Mouse (Mus musculus) heart, postnatal 10 days (tissue): ENCODE results near the gene Fancc. TPM values are rescaled to one million over a fixed set of nuclear protein-coding genes. Genes with fewer than 3 reads are reported as not detected.
"Not testable (repeated sequence)": the region's sequence is repeated elsewhere in the genome, so short reads cannot be mapped to it uniquely, and the experiment has no call there.

ENCODE experiments used
- DNase-seq, 2 experiments: peaks; one replicate each; pipeline ENCODE4 v3.0.0; 2021
- intact Hi-C: fragments of 180-260 bp; cut with DNase I; formaldehyde crosslinking; loops from one replicate; pipeline ENCODE4 v1.15.1; 2025
- total RNA-seq, 2 experiments: library from RNA; stranded (reverse); gene quantifications; 2 replicates each; pipeline ENCODE4 v1.2.3; 2021

Fancc gene
- total RNA-seq, 2 experiments from 2014 or later: 7.4 to 9.6 TPM

DNA sequence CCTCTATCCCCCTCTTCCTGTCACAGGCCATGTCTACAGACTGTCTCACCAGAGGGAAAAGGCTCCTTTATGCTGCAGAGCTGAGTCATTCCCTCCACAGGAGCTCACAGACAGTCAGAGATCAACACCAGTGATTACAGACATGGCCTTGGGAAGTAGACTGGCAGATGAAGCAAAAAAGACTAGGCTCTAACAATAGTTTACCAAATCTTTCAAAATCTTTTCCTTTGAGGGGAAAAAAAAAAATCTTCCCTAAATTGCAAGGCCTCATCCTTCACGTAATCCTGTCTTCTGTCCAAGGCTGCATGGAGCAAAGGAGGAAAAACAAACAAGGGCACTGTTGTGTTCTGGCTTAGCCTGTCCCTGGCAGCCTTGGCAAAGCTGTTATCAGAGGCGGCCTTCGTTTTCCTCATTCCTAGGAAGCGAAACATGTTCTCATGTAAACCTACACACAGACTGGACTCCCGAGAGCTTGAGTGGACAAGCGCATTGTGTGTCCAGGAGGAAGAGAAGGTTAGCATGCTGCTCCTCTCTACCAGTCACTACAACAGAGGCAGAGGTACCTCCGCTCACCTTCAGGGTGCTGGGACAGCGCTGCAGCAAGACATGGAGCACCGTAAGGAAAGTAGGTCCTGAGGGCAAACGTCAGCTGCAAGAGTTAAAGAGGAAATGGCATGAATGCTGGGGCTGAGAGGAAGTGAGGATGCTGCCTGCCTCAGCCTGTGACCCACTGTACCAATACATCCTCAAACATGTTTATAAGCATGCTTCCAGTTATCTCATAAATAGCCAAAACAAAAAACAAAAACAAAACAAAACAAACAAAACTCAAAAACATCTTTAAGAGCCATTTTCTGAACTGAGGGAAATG lies 171.9 kb downstream of the Fancc start:
- intact Hi-C loops: no loop called here
- DNase-seq: no peak

DNA sequence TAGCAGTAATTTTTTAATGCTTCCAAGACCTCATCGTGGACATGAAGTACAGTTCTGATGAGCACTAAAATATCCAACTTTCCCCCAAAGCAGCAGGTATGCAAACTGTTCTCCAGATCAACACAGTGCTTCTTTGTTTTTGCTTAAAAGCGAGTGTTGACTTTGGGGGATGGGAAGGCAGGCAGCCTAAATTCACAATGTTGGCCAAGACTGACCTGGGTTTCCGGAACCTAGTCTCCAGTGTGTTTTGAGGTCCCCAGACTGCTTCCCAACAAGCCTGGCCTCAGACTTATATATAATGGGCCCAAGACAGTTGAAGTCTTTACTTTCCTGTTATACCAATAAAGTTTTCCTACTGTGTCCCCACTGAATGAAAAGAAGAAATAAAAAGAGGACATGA lies 172.8 kb downstream of the Fancc start:
- intact Hi-C loops: no loop called here
- no peak for DNase-seq

DNA sequence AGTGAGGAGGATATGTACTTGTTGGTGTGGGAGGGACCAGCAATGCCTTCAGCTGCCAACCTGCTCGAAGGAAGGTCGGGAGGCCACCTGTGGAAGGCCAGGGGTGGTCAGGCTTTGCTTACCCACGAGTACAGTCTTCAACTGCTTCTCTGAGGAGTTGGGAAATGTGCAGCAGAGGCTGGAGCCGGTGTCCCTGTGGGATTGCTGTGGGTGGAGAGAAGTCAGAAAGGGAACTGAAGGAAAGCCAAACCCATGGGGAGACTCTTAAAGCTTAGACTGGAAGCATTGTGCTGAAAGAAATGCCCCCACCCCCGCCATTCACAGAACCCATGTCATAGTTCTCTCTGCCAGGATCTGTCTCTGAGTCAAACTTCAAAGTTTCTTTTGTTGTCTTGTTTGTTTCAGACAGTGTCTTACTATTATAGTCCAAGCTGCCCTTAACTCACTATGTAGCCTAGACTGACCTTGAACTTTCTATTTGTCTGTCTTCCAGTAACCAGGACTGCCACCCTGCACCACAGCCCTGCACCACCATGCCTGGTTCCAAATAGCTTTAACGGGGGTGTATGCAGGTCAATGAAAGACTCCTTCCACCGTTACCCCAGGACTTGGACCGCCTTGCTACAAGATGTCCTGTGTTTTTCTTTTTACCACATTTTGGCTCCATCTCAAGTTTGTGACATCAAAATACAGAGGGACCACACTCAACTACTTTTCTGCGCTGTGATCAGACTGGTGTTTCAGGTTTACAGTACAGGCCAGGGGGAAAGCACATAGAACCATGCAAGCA lies 173.6 kb downstream of the Fancc start:
- peak in 1 of 2 experiments; percentile 55 for DNase-seq
- intact Hi-C loops: loop anchor here (2.0 kb wide), 1 partner anchor 29 kb away; no protein-coding TSS in a partner anchor

DNA sequence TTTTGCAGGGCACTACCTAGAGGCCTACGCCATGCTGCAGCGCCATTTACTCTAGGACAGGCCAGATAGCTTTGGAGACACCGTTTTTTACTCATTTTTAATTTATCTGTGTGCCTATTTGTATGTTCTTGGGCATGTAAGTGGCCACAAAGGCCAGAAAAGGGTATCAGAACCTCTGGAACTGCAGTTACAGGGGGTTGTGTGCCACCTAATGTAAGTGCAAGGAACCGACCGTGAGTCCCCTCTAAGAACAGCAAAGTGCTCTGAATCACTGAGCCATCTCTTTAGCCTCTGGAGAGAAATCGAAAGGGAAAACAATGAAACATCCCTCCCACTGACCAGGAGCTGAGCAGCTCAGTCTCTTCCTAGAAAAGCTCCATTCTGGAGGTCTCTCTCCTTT lies 174.3 kb downstream of the Fancc start:
- DNase-seq: no peak
- intact Hi-C loops: loop anchor here (2.0 kb wide), 1 partner anchor 28 kb away; no protein-coding TSS in a partner anchor

DNA sequence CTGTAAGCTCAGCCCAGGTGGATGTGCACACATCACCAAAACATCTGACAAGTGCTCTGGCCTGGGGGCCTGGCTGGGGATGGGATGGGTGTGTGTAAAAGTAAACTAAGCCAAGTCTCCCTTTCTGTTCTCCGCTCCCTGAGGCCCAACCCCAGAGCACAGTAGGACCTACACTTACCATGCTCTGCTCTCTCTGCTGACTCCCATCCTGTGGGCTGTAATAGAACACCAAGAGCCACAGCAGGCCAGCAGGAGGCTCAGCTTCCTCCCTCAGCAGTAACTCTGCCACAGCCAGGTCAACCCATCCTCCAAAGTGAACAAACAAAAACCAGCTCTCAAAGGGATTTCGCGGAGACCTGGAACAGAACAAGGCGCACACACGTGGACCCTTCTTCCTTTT lies 175.4 kb downstream of the Fancc start:
- intact Hi-C loops: loop anchor here (2.0 kb wide), 1 partner anchor 27 kb away; no protein-coding TSS in a partner anchor
- DNase-seq: no peak

DNA sequence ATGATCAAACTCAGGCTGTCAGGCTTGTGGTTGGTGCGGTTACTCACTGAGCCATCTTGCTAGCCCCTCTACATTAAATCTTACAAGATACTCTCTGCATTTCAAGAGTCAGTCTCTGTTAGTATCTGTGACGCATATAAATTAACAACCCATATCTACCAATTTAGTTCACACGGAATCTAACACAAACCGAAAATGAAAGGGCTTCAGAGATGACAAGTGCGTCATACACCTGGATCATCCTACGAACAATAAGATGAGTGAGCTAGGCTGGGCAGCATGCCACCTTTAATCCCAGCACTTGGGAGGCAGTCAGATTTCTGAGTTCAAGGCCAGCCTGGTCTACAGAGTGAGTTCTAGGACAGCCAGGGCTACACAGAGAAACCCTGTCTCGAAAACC lies 177.3 kb downstream of the Fancc start:
- no peak for DNase-seq
- intact Hi-C loops: no loop called here

DNA sequence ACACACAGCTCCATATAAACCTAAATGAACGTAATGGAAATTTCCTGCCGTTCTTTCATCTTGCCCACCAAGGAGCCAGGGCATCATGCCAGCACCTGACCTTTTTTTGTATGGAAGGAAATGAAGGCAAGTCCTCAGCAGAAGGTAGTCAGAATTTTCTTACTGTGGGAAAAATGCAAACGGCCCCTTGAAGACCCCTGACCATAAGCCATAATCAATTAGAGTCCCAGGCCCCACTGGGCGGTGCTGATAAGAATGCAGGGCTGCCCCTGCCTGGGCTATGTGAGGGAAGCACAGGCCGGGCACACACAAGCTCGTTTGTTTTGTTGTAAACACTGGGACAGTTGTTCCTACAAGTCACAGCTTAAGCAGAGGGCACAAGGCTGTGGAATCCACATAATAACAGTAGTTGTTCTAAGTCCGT lies 179.4 kb downstream of the Fancc start:
- no peak for DNase-seq
- intact Hi-C loops: no loop called here

DNA sequence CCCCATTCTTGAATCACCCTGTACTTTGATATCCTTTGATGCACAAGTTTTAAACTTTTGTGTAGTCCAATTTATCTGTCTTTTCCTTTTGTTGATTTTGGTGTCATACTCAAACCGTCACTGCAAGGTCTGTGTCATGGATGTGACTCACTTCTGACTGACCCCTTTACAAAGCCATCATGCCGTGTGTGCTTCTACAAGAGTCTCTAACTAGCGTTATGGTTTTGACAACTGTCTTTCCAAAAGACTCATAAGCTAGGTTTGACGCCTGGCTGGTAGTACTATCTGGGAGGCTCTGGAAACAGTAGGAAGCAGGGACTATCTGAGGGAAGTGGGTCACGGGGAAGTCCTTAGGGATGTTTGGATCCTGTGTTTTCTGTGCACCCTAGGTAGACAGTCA lies 180.7 kb downstream of the Fancc start:
- no peak for DNase-seq
- intact Hi-C loops: no loop called here

DNA sequence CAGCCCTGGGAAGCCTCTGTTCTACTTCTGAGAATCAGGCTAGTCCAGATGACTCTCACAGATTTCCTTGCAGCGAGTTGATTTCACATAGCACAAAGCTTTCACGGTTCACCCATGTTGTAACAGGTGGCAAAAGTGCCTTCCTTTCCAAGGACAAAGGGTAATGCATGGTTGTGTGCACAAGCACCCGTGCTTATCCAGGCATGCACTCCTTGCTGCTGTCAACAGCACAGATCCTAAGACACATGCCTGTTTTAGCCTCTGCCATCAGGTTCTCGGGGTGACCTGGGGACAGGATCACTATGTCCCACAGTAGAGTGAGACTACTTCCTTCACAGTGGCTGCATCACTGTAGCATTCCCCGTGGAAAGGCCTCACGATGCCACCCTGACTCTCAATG lies 181.3 kb downstream of the Fancc start:
- intact Hi-C loops: no loop called here
- peak; percentile 52 to 56 for DNase-seq

DNA sequence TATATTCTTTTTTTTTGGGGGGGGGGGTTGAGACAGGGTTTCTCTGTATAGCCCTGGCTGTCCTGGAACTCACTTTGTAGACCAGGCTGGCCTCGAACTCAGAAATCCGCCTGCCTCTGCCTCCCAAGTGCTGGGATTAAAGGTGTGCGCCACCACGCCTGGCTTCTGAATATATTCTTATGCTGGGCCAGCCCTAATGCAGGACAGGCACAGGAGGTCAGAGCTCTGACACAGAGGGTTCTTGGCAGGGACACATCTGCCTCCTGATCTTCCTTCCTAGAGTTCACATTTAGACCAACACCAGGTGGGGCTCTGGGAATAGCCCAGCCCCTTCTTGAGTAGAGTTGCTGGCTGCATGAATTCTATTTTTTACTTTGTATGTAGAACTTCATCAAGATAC lies 182.0 kb downstream of the Fancc start:
- intact Hi-C loops, DNase-seq: not testable (repeated sequence)

DNA sequence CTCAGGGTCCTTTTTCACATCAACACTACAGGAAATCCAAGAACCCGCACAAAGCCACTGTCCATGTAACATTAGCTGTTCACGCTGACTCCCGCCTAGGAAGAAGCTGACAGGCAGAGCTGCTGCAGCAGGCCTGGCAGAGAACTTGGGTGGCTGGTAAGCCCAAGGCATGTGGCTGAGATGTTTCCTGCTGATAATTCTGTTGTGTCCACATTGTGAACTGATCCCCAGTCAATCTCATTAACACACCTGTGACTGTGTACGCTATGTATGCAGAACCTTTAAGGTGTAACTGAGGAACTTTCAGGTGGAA lies 182.5 kb downstream of the Fancc start:
- intact Hi-C loops: no loop called here
- no peak for DNase-seq

DNA sequence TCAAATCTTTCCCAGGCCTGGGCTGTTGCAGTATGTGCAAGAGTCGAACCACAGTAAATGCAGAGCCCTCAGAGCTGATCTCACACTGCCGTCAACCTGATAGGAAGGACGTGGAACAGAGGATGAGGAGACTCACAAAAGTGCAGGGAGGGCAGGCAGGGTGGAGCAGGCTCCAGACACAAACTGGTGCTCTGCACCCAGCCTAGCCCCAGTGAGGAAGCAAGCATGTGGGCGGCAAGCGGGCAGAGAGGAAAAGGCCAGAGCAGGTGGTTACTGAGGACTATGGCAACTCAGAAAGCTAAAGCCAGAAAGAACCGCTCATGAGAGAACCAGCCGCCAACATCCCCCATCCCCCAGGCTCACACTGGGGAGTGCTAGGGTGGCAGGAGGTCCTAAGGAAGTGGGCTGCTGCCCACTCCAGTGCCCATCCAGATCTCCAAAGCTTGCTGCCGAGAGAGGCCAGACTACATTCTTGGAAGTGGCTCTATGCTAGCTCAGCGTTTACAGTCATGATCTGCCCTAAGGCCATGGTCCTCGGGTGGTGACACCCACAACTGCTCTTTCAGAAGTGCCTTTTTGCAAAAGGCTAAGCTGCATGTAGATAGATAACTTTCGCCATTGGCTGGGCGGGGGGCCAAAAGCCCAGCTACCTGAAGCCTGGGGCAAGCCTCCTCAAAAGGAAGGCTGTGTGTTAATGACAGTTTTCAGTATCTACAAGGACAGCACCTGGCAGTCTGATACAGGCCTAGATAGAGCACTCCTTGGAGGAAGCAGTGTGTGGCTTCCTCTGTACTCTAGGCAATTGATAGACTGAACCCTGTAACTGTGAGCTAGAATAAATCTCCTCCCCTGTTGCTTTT lies 183.1 kb downstream of the Fancc start:
- intact Hi-C loops: no loop called here
- no peak for DNase-seq

DNA sequence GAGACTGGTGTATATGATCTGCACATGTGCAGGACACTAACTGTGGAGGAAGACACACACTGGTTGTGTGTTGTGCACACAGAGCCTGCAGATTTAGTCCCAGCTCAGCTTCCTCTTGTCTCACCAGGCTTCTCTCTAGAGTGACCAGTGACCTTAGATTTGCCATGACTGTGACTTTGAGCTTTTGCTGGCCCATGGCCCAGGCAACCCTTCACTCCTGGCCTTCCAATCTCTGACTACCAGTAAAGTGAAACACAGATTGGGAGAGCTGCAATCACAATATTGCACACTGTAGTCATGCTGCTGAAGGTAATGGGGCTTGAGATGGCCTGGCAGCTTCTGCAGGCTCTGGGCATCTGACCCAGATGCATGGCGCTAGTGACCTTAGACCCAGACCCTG lies 183.8 kb downstream of the Fancc start:
- peak; percentile 80 for DNase-seq
- intact Hi-C loops: no loop called here

DNA sequence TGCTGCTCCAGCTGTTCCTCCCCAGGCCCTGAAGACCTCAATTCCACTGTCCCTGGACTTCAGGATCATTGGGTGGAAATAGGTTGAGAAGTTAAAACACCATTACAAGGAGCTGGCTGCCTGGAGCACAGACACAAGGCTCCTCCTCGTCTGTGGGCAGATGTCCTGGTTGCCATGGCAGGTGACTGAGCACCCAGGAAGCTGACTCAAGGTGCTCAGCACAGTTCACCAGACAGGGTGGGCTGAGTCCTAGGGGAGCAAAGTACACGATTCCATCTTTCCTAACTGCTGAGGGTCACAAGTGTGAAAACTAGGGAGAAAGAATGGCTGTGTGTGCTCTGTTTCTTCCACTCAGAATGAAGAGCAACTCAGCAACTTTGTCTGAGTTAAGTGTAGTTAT lies 185.9 kb downstream of the Fancc start:
- DNase-seq: no peak
- intact Hi-C loops: no loop called here

DNA sequence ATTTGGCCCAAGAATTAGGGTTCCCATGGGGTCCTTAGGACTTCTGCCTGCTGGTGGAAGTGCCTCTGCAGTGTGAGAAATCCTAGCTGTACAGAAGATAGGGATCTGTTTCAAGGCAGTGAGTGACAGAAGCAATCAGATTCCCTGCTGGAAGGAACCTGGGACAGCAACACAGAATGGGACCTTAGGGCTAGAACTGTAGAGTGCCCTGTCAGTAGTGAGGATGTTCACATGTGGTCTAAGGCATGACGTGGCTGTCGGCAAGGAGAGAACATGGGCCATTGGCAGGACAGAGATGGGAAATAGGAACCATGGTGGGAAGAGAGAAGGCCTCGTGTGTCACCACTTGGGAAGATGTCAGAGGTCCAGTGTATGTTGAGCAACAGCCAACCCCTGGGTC lies 187.5 kb downstream of the Fancc start:
- intact Hi-C loops: no loop called here
- DNase-seq: no peak

DNA sequence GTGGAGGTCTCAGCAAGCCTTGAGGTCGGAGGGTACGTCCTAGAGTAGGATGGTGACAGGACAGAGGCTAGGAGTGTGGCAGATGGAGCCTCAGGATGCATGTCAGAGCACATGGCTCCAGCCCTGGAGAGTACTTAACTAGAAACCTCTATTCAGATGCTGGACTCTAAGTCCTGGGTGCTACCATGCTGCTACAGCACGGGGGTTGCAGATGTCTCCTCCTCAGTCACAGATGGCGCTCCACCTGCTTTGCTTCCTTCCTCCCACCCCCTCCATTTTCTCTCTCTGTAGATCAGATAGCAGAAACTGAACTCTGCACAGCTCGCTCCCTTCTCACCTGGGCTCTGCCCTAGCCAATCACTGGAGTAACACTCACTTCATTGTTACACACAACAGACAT lies 190.3 kb downstream of the Fancc start:
- intact Hi-C loops: no loop called here
- no peak for DNase-seq

DNA sequence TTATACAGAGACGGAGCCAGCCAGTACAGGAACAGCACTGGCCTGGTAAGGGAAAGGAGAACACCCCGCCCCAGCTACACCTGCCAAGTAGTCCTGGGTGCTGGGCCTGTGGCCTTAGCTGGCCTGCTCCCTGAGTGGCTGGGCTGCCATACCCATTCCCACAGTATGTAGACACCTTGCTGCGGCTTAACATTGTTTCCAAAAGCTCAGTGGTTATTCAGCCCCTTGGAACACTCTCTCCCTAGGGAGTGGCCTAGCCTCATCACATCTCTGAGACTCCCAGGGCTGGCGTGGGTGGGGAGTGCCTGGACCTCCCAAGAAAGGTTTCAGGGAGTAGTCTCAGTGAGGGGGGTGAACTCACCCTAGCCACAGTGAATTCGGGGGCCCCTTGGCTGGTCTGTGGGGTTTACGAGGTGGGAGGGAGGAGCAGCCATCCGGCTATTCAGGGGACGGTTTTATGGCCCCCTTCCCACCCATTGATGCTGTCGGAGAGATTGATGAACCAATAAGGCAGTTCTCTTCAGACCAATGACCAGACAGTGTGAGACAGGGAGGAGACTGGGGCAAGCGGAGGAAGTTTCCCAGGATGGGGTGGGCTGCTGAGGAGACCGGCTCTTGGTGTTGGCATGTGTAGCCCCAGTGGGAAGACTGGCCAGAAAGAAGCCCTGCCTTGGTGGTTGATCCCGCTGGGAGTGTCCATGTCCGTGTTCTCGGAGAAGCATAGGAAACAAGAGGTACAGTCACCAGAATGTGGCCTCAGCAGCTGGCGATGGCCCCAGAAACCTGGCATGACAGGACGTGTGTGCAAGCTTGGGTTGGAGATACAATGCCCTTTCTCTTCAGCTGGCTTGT lies 191.7 kb downstream of the Fancc start:
- peak in 1 of 2 experiments; percentile 50 for DNase-seq

DNA sequence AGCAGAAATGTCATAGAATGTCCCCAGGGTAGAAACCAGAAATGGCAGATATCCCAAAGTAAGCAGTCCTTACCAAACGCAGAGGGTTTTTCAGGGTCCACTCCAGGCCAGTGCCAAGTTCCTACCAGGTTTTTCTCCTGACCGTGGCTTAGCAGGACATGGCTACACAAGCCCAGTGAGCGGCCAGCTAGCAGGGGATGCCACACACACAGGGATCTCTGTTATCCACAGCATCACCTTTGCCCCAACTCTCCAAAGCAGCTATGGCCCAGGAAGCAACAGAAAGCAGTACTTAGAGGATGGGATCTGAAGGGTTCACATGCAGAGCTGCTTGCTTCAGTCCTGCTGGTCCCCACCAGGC lies 192.3 kb downstream of the Fancc start:
- intact Hi-C loops: no loop called here
- DNase-seq: no peak

More for the DNA sequence above, 191.7 kb downstream of the Fancc start:
- intact Hi-C loops: no loop called here

DNA sequence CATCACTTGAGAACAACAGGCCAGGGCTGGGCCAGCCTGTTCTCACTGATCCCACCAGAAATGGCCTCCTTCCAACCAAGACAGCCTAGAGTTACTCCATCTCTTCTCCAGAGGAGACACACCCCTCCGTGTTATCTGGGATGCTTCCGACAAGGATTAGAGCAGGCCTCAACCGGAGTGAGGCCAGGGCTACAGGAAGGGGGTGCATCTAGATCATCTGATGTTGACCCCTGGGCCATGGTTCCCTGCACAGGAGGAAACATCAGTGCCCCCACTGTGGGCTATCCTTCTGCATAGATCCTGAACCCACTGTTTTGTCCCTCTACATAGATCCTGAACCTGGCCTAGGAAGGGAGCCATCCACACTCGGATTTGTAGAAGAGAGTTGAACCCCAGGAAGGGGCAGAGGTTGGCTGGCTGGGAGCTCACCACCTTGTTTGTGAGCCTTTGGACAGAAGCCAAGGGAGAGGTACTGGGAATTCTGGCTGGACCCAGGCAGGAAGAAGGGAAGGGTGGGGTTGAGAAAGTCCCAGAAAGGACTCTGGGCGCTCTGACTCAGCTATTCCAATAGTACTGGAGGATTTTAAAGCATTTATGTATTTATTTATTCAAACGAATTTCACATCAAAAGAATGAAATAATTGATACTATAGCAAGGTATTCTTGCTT lies 192.8 kb downstream of the Fancc start:
- intact Hi-C loops: no loop called here
- DNase-seq: peak in 1 of 2 experiments; percentile 52

DNA sequence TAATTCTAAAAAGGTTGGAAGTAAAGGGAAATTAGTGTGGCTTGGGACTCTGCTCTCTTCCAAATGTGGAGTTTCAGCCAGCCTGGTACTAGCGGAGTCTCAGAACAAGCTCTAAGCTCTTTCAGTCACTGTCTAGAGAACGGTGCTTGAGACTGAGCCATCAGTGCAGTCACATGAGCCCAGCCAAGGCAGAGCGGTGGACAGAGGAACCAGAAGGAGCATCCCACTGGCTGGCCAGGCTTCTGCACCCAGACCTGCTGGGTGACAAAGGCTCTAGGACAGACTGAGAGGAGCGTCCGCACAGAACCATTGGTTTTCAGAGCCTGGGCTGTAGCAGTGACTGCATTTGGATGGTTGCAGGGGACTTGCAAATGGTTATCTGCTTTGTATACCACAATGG lies 194.7 kb downstream of the Fancc start:
- intact Hi-C loops: no loop called here

More for the DNA sequence above, 194.7 kb downstream of the Fancc start:
- no peak for DNase-seq
